Mouse (Mus musculus) thymus, adult 2 months (tissue): ENCODE data around the gene Spib.

Experiments used
- CTCF ChIP-seq: fragments of 200-500 bp; IDR thresholded peaks from 2 replicates; pipeline ENCODE4 v1.5.1; 2012; ENCODE audit warnings: mild to moderate bottlenecking, control low read depth, low read length, moderate library complexity, borderline replicate concordance; ENCODE audit not compliant: control insufficient read depth, poor library complexity, insufficient read depth; ENCODE audit errors: extremely low read depth
- POLR2A ChIP-seq: fragments of 200-500 bp; IDR thresholded peaks from 2 replicates; pipeline ENCODE4 v1.6.1; 2012; ENCODE audit warnings: mild to moderate bottlenecking, low read length, control low read depth, moderate library complexity; ENCODE audit not compliant: control insufficient read depth, poor library complexity, insufficient read depth; ENCODE audit errors: extremely low read depth

DNA sequence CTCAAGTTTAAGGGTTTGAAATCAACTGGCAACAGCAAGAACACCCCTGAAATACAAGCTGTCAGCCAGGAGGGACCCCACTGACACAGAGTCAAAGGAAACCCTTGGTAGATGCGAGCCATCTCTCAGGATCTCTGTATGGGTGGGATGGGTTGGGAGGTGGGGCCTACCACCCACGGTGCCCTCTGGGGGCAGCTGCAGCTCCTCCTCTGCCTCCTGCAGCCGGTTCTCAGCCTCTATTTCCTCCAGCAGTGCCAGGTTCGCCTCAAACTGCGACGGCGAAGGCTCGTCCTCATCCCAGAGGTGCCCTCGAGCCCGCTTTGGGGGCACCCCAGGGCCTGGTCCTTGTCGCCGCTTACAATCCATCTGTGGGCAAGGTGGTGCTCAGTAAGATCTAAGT lies 11.2 kb upstream of the Spib start:
- TF ChIP-seq CTCF (no peak), POLR2A (no peak)
